Mouse (Mus musculus) urinary bladder, postnatal 14 days (tissue): ENCODE data around the gene 1810043G02Rik.
A peak's percentile ranks its signal among the peaks of the same experiment; 100 is the strongest.
"Not testable (repeated sequence)": the region's sequence is repeated elsewhere in the genome, so short reads cannot be mapped to it uniquely, and the experiment has no call there.

ENCODE experiments used
- DNase-seq: peaks from one replicate; pipeline ENCODE4 v3.0.0; 2021; ENCODE audit warnings: low spot score

Gene 1810043G02Rik

DNA sequence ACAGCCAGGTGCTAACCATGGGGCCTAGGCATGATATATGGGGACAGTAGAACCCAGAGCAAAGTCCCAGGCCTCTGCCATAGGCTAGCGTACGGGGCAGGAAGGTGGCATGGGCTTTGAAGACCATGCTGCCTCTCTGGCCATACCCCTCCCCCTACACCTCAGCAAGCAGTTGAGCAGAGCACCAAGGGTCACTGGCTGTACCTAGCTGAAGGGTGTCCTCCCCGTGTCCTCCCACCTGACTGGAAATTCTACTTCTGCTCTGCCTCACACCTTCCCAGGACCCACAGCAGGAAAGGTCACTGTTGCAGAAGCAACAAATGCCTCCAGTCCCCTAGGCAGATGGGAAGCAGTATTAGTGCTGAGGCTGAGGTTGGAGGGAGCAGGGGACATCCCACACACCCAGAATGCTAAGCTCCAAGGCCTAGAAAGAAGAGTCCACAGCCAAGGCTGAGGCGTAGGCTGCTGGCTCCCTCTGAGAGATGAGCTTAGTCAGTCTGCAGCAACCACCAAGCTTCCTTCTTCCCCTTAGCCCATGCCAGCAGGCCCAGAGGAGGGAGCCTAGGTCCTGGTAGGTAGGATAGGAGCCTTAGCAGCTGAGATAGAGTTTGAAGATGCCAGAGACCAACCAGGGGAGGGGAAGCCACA, 27.6 kb downstream of the 1810043G02Rik start:
- DNase-seq: no peak

DNA sequence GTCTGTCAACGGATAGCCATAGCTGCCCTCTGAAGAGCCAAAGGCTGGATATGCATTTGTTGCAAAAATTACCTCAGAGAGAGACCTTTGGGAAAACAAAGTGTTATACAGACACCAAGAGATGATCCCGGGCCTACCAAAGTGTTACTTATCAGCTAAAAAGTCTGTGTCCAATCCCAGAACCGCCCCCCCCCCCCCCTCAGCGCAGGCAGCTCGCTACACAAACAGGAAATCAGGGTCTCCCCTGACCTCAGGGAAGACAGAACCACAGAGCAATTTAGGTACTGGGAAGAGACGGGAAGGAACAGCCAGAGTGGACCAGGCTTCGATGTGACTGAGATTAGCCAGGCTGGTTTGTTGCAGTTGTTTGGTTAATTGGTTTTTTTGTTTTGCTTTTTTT, 28.9 kb downstream of the 1810043G02Rik start:
- DNase-seq: no peak

GRCm38 (mm10) chr10:78008169-78008568, 29.8 kb downstream of the 1810043G02Rik start:
- no peak for DNase-seq

GRCm38 (mm10) chr10:78009184-78009944, 31.0 kb downstream of the 1810043G02Rik start:
- peak; percentile 97 for DNase-seq

- DNase-seq: no peak
Measured at GRCm38 (mm10) chr10:78009945-78010293, 31.6 kb downstream of the 1810043G02Rik start, which contains the start of gene Pfkl. Gene Pfkl (minus strand): TSS chr10:78010083.

GRCm38 (mm10) chr10:78010335-78010734, 32.0 kb downstream of the 1810043G02Rik start:
- no peak for DNase-seq

DNA sequence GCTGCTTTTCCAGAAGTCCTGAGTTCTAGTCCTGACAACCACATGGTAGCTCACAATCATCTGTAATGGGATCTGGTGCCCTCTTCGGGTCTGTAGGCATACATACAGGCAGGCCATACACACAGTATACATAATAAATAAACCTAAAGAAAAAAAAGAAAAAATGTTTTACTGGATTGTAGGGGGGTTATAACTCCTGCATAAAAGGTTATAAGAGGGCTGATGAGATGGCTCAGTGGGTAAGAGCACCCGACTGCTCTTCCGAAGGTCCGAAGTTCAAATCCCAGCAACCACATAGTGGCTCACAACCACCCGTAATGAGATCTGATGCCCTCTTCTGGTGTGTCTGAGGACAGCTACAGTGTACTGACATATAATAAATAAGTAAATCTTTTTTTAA, 32.8 kb downstream of the 1810043G02Rik start:
- DNase-seq: not testable (repeated sequence)

- no peak for DNase-seq
Measured at GRCm38 (mm10) chr10:78012661-78013495, 34.6 kb downstream of the 1810043G02Rik start.

DNA sequence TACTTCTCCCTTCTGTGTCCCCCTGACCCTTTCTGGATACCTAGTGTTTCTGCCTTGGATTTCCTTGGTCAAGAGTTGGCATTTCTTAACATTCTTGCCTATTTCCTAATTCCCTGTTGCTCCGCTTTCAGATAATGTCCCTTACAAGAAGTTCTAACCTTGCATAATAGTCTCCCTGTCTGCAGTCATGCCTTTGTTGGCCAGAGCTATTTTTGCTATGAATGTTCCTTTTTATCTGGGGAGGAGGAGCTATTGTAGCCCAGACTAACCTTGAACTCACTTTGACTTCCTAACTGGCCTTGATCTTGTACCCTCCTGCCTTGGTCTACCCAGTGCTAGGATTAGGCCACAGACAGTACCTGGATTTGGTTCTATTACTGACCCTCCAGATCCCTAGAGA, 37.2 kb downstream of the 1810043G02Rik start:
- no peak for DNase-seq

GRCm38 (mm10) chr10:78016366-78016765, 38.0 kb downstream of the 1810043G02Rik start:
- no peak for DNase-seq

- DNase-seq: peak; percentile 82
Measured at GRCm38 (mm10) chr10:78018797-78019203, 40.5 kb downstream of the 1810043G02Rik start.

GRCm38 (mm10) chr10:78019291-78019690, 41.0 kb downstream of the 1810043G02Rik start:
- DNase-seq: no peak

DNA sequence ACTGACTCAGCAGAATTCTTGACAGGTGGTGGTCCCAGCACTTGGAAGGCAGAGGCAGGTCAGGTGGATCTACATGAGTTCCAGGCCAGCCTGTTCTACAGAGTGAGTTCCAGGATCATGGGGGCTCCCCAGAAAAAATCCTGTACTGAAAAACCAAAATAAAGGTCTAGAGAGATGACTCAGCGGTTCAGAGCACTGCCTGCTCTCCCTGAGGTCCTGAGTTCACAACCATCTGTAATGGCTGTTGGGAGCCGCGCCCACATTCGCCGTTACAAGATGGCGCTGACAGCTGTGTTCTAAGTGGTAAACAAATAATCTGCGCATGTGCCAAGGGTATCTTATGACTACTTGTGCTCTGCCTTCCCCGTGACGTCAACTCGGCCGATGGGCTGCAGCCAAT, 41.7 kb downstream of the 1810043G02Rik start:
- not testable (repeated sequence) for DNase-seq

DNA sequence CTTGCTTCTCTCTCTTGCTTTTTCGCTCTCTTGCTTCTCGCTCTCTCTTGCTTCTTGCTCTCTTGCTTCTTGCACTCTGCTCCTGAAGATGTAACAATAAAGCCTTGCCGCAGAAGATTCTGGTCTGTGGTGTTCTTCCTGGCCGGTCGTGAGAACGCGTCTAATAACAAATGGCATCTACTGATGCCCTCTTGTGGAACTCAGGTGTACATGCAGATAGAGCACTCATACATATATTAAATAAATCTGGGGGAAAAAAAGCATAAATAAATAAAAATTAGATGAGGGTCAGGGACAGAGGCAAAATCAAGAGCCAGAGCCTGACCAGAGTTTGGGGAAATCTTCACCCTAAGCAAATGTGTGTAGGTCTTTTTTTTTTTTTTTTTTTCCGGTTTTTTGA, 47.1 kb downstream of the 1810043G02Rik start:
- DNase-seq: not testable (repeated sequence)

GRCm38 (mm10) chr10:78028129-78028528, 49.8 kb downstream of the 1810043G02Rik start:
- DNase-seq: peak; percentile 79

GRCm38 (mm10) chr10:78029080-78029479, 50.8 kb downstream of the 1810043G02Rik start:
- DNase-seq: no peak

DNA sequence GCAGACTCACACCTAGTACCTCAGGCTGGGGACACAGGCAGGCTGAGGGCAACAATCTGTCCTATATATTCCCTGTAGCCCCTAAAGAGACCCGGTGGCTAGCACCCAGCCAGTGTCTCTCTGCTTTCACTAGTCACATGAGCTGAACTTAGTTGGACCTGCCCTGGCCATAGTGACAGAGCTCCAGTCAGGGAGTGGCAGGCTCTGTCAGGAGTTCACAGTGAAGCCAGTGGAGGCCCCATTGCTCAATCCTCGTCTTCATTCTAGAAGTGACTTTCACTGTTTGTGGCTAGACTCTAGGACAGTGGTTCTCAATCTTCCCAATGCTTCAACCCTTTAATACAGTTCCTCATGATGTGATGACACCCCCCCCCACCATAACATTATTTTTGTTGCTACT, 53.7 kb downstream of the 1810043G02Rik start:
- DNase-seq: no peak
